Mouse (Mus musculus): ENCODE measurements around the gene Fam222a.

Gene Fam222a

GRCm38 (mm10) chr5:114560533-114560936 lies 7.3 kb upstream of the Fam222a start:
- DNase-seq (ENCODE audit: low spot score) = no peak

- no peak for DNase-seq (ENCODE audit: low spot score)
These were observed 6.9 kb upstream of the Fam222a start for GRCm38 (mm10) chr5:114560965-114561364.

- DNase-seq (ENCODE audit: low spot score) = no peak
These were observed 3.8 kb upstream of the Fam222a start for GRCm38 (mm10) chr5:114563994-114564393.

- DNase-seq (ENCODE audit: low spot score) = peak; percentile 13
These were observed 2.5 kb upstream of the Fam222a start for GRCm38 (mm10) chr5:114565305-114565704.

GRCm38 (mm10) chr5:114565751-114566150 lies 2.1 kb upstream of the Fam222a start:
- DNase-seq (ENCODE audit: low spot score) = no peak

GRCm38 (mm10) chr5:114566461-114566860 lies 1.4 kb upstream of the Fam222a start:
- no peak for DNase-seq (ENCODE audit: low spot score)

GRCm38 (mm10) chr5:114567075-114567517 lies 720 bp upstream of the Fam222a start:
- peak; percentile 98 for DNase-seq (ENCODE audit: low spot score)

GRCm38 (mm10) chr5:114568818-114569217 lies 1.0 kb downstream of the Fam222a start:
- peak; percentile 40 for DNase-seq (ENCODE audit: low spot score)

GRCm38 (mm10) chr5:114569918-114570670 lies 2.3 kb downstream of the Fam222a start:
- peak; percentile 23 for DNase-seq (ENCODE audit: low spot score)

GRCm38 (mm10) chr5:114570791-114571450 lies 3.1 kb downstream of the Fam222a start:
- no peak for DNase-seq (ENCODE audit: low spot score)

- peak; percentile 77 for DNase-seq (ENCODE audit: low spot score)
These were observed 3.7 kb downstream of the Fam222a start for GRCm38 (mm10) chr5:114571451-114572030.

GRCm38 (mm10) chr5:114572997-114573396 lies 5.2 kb downstream of the Fam222a start:
- peak; percentile 53 for DNase-seq (ENCODE audit: low spot score)

GRCm38 (mm10) chr5:114573920-114574628 lies 6.3 kb downstream of the Fam222a start:
- no peak for DNase-seq (ENCODE audit: low spot score)

- peak; percentile 45 for DNase-seq (ENCODE audit: low spot score)
These were observed 7.2 kb downstream of the Fam222a start for GRCm38 (mm10) chr5:114575010-114575409.

- no peak for DNase-seq (ENCODE audit: low spot score)
These were observed 7.7 kb downstream of the Fam222a start for GRCm38 (mm10) chr5:114575530-114575929.

GRCm38 (mm10) chr5:114575986-114576605 lies 8.3 kb downstream of the Fam222a start:
- DNase-seq (ENCODE audit: low spot score) = peak; percentile 40

GRCm38 (mm10) chr5:114578361-114578760 lies 10.5 kb downstream of the Fam222a start:
- peak; percentile 90 for DNase-seq (ENCODE audit: low spot score)

- peak; percentile 70 for DNase-seq (ENCODE audit: low spot score)
These were observed 12.0 kb downstream of the Fam222a start for GRCm38 (mm10) chr5:114579714-114580357.

- DNase-seq (ENCODE audit: low spot score) = no peak
These were observed 13.7 kb downstream of the Fam222a start for GRCm38 (mm10) chr5:114581486-114581885.

- DNase-seq (ENCODE audit: low spot score) = no peak
These were observed 15.2 kb downstream of the Fam222a start for GRCm38 (mm10) chr5:114583046-114583445.

- no peak for DNase-seq (ENCODE audit: low spot score)
These were observed 15.8 kb downstream of the Fam222a start for GRCm38 (mm10) chr5:114583490-114584175.

All from retina, embryonic 14.5 days (tissue).